Mouse (Mus musculus): Measurements from ENCODE around the gene Syne4.
A peak's percentile ranks its signal among the peaks of the same experiment; 100 is the strongest.

- TF ChIP-seq CTCF (IDR thresholded peaks at IDR 0.05; ENCODE audit: extremely low read depth, insufficient read depth, low read length) (no peak), POLR2A (IDR thresholded peaks at IDR 0.05; ENCODE audit: extremely low read depth, insufficient read depth, low read length) (peak; percentile 80)
Observed at GRCm38 (mm10) chr7:30282740-30283139, 31.9 kb upstream of the Syne4 start.

Data from cortical plate, adult 2 months (tissue).